Mouse (Mus musculus) frontal cortex, adult 2 months (tissue): ENCODE data around the gene Fbxo45. TPM values are rescaled to one million over a fixed set of nuclear protein-coding genes. Genes with fewer than 3 reads are reported as not detected.

Experiments
- DNase-seq, 2 experiments: peaks; one replicate each; pipeline ENCODE4 v3.0.0; 2022; ENCODE audit warnings: low spot score in 1 of 2; ENCODE audit errors: extremely low spot score in 1 of 2
- polyA plus RNA-seq: library from polyadenylated mRNA; depleted of rRNA; stranded (reverse); fragments of >200 nt; gene quantifications from 2 replicates; pipeline ENCODE4 v1.2.3, GENCODE M21; 2012; rRNA removed

Fbxo45 gene
- polyA plus RNA-seq, 1 experiment: 25.6 TPM

DNA sequence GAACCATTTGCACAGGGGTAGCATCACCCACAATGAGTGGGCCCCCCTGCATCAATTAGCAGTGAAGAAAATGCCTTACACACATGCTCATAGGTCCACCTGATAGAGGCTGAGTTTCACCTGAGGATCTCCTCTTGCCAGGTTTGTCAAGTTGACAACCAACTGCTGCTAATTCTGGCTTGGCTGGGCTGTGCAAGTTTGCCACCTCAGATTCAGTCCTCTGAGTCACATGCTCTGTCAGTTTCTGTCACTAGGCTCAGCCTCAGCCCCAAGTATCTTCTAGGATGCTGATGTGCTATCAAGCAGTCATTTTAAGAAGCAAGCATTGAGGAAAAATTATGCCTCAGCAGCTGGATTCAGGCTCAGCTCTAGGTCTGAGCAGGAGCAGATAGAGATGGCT lies 32.8 kb downstream of the Fbxo45 start:
- peak in 1 of 2 experiments; percentile 27 for DNase-seq

DNA sequence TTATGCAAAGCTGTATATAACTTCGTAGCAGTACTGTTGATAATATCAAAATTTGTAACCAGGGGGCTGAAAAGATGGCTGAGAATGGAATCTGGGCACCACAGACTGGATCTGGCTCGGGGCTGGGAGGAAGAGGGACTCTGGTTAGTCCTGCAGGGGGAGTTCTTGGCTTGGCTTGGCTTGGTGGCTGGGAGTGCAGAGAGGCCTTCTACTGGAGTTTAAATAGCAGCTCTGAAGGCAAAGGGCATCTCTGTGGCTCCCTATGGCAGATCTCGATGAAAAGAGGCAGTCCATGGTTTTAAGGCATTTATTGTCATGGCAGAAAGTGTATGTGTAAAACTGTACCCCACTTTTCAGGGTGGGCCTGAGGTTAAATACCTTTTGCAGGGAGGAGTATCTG lies 42.1 kb downstream of the Fbxo45 start:
- DNase-seq: no peak

DNA sequence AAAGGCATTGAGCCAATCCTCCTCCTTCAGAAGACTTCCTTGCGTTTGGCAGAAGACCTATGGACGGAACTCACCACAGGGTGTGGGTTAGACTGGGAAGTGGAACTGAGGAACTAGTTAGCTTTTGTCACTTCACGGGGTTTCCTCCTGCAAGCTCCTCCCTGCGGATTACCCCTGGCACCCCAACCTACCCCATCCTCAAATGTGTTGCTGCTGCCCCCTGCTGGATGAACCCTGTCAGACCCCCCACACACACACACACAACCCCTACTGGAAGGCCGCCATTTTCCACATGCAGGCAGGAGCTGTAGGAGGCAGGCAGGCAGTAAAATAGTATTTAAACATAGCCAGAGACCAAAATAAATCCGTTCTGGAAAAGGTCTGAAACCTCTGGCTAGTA lies 44.3 kb downstream of the Fbxo45 start:
- DNase-seq: peak in 1 of 2 experiments; percentile 53

DNA sequence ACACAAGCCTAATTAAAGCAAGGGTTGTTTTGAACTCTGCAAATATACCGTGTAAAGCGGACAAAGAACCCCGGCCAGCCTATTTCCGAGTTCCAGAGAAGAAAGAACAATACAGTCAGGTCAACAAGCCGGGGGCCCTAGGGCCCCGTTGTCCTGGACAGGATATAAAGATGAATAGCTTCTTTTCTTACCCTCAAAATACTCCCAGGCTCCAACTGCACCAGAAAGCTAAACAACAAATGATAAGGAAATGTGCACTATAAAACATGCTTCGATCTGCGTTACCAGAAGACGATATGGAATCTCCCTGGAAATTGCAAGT lies 46.0 kb downstream of the Fbxo45 start:
- DNase-seq: no peak

DNA sequence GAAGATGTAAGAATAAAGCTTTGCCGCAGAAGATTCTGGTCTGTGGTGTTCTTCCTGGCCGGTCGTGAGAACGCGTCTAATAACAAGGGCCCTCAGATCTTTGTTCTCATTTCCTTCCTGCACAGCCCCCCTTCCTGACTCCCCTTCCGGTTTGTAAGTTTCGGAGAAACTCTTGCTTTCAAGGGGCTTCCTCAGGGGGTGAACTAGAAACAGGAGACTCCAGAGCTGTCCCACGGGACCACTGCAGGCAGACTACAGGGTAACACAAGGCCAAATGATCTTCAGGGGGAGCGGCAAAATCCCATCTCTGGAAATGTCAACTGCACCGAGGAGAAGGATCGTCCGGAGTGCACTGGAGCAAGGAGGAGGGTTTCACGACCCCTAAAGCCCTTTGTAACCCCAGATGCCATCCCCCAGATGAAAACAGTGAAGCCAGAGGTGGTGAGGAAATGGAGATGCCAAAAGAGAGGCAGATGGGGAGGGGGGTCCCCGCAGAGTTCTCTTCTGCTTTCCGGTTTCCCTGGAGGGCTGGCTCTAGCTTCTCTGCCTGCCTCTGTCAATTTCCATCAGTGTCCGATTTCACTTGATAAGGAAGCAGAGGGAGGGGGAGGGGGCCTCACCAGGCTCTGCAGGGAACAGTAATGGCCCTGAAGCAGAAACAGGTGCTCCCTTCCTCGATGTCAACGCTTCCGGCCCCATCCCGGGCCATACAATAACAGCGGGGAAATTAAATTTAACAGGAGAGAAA lies 46.5 kb downstream of the Fbxo45 start:
- DNase-seq: no peak

DNA sequence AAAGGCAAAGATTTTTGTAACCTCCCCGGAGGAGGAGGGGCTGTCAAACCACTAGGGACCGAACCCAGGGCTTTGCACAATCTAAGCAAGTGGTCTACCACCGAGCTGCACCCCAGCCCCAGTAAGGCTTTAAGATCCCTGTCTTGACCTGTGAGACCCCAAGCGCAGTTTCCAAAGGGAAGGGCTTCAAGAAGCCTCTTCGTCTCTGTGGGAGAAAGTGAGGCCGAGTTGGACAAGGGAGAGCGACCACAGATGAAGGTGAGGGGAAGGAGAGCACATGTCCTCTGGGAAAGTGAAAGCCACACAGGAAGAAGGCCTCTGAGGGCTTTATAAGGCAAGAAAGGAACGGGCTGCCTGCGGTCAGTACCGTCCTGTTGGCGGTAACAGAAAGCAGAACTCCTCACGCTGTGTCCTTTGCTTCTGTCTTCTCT lies 56.9 kb downstream of the Fbxo45 start:
- DNase-seq: peak in 1 of 2 experiments; percentile 11

DNA sequence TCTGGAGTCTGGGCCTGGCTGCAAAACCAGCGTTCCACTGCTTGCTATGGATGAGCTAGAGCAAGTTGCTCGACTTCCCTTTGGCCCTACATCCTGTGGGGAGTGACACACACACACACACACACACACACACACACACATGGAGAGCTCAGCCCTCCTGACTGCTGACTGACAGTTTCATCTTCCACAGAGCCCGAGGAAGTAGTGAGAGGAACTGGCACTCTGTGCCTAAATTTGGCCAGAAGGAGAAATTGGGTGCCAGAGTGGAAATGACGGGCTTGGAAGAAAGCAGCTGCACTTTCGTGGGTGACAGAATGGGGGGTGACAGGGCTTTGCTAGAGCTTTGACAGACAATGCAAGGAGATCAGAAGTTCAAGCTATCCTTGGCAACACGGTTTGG lies 57.8 kb downstream of the Fbxo45 start:
- peak in 1 of 2 experiments; percentile 35 for DNase-seq

DNA sequence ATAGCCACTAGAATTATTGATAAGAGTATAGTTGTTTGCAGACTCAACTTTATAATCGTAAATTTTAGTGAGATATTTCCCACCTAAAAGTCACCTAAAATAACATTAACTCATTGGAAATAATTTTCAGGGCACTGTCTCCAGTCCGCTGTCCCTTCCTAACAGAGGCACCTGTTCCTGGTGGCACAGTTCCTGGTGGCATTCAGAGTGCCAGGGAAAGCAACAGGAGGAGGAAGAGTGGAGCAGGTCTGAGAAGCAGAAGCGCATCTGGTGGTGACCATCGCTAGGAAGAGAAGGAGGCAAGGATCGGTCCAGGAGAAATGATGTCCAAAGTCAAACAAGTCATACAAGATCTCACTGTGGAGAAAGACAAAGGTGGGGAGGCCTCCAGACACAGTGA lies 60.9 kb downstream of the Fbxo45 start:
- no peak for DNase-seq

Other genes starting within 250 kb of the Fbxo45 start
- gene Senp5, start 243.9 kb downstream of the Fbxo45 start, polyA plus RNA-seq: 20.6 and 20.7 TPM in 2 replicates
- gene Pak2, start 167.8 kb downstream of the Fbxo45 start, polyA plus RNA-seq: 17.4 and 18.7 TPM in 2 replicates
- 29.8 and 30.9 TPM in 2 replicates for gene Pigx, start 147.4 kb downstream of the Fbxo45 start, polyA plus RNA-seq
- gene Cep19, start 147.4 kb downstream of the Fbxo45 start, polyA plus RNA-seq: 54.8 and 63.1 TPM in 2 replicates
- gene Nrros, start 81.6 kb downstream of the Fbxo45 start, polyA plus RNA-seq: 5.7 and 6.9 TPM in 2 replicates
- not detected in 2 replicates for gene Bex6, start 67.3 kb downstream of the Fbxo45 start, polyA plus RNA-seq
- 10.6 and 11.9 TPM in 2 replicates for gene Wdr53, start 69 bp upstream of the Fbxo45 start, polyA plus RNA-seq
- gene Smco1, start 24.3 kb upstream of the Fbxo45 start, polyA plus RNA-seq: 0.13 and 0.26 TPM in 2 replicates
- gene Rnf168, start 30.3 kb upstream of the Fbxo45 start, polyA plus RNA-seq: 15.5 and 16.9 TPM in 2 replicates
- gene Ubxn7, start 85.1 kb upstream of the Fbxo45 start, polyA plus RNA-seq: 15.4 and 16.8 TPM in 2 replicates
- gene Tm4sf19, start 153.3 kb upstream of the Fbxo45 start, polyA plus RNA-seq: 0.08 TPM in 1 of 2 replicates, not detected in the other
- 24.6 and 27.7 TPM in 2 replicates for gene Tctex1d2, start 172.5 kb upstream of the Fbxo45 start, polyA plus RNA-seq
- gene Pcyt1a, start 183.8 kb upstream of the Fbxo45 start, polyA plus RNA-seq: 24.5 and 24.6 TPM in 2 replicates
- gene Slc51a, start 240.7 kb upstream of the Fbxo45 start, polyA plus RNA-seq: 0.04 TPM in 1 of 2 replicates, not detected in the other
- gene Zdhhc19, start 249.1 kb upstream of the Fbxo45 start, polyA plus RNA-seq: not detected in 2 replicates